Mouse (Mus musculus) right cerebral cortex, adult 18-20 months (tissue): ENCODE data around the gene Slc23a3.

Experiments
- DNase-seq: peaks from one replicate; pipeline ENCODE4 v3.0.0; 2022; ENCODE audit warnings: mixed read lengths

The Slc23a3 gene

DNA sequence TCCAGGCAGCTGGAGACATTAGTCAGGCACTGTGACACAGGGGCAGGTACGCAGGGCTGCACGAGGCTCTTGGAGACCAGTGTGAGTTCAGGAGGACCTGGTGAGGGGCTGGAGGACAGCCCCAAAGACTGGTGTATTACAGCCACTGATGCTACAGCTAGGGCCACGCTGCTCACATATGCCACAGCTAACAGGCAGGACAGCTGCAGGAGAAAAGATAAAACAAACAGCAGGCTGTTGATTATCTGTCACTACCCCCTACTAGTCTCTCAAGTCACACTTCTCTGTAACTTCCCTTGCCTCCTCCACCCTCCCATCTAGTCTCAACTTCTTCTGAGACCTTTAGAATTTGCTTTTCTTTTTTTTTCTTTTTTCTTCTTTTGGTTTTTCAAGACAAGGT lies 3.0 kb upstream of the Slc23a3 start:
- DNase-seq = no peak

DNA sequence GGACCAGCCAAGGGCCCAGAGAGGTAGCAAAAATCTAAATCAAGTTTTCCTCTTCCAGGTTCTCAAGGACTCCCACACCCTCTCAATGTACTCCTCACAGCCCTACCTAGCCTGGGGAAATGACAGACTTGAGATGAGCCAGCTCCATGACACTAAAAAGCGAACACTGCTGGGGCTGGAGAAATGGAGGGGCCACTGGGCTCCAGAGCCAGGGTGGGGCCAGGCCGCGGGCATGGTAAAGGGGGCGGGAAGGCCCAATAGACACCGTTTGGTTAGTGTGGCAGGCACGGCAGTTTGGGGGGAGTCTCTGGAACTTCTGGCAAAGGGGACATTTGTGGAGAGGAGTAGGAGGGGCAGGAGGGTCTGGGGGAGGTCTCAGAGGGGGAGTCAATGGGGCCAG lies 2.6 kb upstream of the Slc23a3 start:
- no peak for DNase-seq

DNA sequence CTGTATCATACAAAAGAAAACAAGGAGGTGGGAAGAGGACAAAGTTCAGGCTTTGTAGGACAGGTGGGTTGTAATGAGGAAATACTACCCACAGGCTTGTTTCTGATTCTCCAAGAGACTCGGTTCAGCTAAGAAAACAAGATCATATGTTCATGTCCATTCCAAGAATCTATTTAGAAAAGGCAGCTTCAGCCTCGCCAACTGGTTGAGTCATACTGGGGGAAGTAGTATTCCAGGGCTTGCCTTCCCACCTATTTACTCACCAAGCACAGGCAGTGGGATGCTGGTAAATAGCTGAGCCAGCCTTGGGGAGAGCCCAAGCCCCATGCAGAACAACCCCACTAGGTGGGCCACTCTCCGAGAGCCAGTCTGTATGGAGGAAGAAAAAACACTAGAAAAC lies 5.0 kb downstream of the Slc23a3 start:
- DNase-seq = peak; percentile 33

DNA sequence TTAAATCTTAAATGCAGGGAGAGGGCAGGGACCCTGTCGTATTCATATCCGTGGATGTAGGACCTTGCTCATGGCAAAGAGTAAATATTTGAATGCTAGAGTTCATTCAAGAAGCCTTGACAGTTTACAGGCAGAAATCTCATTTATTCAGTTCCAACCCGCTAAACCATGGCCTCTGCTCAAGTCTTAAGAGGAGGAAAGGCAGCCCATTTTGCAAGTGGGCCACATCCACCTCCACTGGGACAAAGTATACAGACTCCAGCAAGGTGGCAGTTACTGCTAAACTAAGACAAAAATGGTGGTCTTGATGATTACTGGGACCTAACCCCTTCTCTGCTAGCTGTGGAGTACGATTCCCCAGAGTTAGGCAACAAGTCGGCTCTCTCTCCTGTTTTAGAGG lies 8.3 kb downstream of the Slc23a3 start:
- no peak for DNase-seq

DNA sequence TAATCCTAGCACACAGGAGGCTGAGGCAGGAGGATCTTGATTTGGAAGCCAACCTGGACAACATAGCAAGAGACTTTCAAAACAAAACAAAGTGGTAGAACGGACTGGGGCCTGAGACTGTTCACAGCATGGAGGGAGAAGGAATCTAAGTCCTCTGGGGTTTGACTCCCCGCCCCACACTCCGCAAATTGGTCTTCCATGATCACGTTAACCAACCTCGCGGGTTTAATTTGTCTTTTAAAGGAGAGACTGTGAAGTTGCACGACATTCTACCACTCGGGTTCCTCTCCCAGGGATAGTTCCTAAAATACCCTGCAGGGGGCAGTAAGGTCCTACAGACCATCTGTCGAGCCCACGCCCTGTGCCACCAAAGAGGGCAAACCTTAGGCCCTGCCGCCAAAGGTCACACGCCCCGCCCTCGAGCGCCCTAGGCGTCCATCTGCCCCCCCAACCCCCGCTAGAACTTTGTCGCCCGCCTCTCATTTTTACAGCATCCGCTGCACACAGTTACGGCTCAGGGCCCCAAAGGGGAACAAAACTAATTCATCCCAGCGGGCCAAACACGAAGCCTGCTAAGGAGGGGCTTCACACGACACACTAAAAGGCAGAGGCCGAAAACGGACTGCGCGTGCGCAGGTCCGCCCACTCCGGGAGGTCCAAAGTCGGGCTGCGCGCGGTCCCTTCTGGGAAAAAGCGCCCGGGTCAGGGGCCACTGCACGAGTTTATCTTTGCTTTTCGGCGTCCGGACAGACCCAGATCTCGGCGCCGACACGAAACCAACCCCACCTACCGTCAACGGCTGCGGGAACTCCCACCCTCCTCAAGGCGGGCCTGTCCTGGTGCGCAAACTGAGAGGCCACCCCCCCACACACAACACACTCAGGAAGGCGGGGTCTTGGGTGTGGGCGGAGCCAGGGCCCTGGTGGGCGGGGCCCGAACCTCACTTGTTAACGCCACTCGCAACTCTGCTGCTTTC lies 9.1 kb downstream of the Slc23a3 start, which contains the start of gene Nhej1:
Gene Nhej1 (minus strand): TSS at position 855 of the 976 bp plus-strand sequence.
- peak; percentile 88 for DNase-seq

DNA sequence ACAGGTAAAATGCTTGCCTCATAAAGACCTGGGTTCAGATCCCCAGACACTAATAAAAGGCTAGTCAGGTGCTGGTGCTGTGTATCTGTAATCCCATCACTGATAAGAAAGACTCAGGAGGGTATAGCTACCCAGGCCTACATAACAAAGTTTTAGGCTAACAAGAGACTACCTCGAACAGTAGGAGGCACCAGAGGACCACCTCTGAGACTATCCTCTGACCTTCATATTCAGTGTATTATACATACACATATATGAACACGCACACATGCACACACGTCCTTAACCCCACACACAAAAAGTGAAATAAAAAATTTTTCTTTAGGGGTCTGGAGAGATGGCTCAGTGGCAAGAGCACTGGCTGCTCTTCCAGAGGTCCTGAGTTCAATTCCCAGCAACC lies 11.5 kb downstream of the Slc23a3 start:
- DNase-seq = no peak
